Mouse (Mus musculus): Measurements from ENCODE around the gene Tln2. TPM values are rescaled to one million over a fixed set of nuclear protein-coding genes. Genes with fewer than 3 reads are reported as not detected.

Tln2 gene
- polyA plus RNA-seq, 1 experiment from 2014 or later: 5.0 TPM

DNA sequence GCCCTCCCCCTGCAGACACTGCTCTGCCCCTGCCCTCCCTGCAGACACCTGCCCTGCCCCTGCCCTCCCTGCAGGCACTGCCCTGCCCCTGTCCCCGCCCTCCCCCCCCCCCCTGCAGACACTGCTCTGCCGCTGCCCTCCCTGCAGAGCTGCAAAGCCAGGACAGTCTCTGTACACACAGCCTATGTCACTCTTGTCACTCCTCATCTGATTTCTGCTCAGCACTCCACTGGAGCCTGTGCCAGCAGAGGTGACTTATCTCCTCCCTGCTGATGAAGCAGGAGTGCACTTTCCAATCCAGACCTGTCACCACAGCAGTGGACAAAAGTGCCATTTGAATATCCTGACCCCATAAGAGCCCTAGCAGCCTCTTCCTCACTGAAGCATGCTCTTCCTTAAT is 118.0 kb downstream of the Tln2 start:
- H3K27me3 ChIP-seq: no peaks in the 10 kb centered on the region
- H3K9me3 ChIP-seq (replicated peaks): no peaks in the 10 kb centered on the region
- ATAC-seq (ENCODE audit: low read depth): no peak
- no peaks in the 10 kb centered on the region for H3K36me3 ChIP-seq
- H3K27ac ChIP-seq: no peak overlapping the region
- no peak overlapping the region for H3K4me2 ChIP-seq
- WGBS (ENCODE audit: insufficient replicate concordance): 50% methylated on average over 1 of the region's 2 CpGs
- H3K4me3 ChIP-seq (replicated peaks): no peak overlapping the region
- H3K4me1 ChIP-seq (replicated peaks): no peaks in the 10 kb centered on the region
- H3K9ac ChIP-seq: no peak overlapping the region
- no peak for DNase-seq

DNA sequence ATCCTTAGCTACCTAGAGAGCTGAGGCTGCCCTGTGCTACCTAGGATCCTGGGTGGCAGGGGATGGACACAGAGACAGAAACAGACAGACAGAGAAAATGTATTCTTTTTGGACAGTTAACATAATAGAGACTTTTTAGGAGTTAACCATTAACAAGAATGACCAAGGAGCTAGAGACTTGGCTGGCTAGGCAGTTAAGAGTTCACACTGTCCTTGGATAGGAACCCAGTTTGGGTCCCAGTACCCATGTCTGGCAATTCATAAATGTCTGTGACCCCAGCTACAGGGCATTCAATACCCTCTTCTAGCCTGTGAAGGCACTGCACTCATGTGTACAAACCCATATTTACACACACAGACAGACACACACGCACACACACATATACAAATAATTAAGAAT is 122.0 kb downstream of the Tln2 start:
- DNase-seq: no peak
- 62% methylated on average over 1 of the region's 1 CpGs for WGBS (ENCODE audit: insufficient replicate concordance)
- ATAC-seq (ENCODE audit: low read depth): no peak
- no peak overlapping the region for H3K4me3 ChIP-seq (replicated peaks)
- no peaks in the 10 kb centered on the region for H3K4me1 ChIP-seq (replicated peaks)
- H3K27me3 ChIP-seq: no peaks in the 10 kb centered on the region
- no peak overlapping the region for H3K9ac ChIP-seq
- H3K4me2 ChIP-seq: no peak overlapping the region
- H3K36me3 ChIP-seq: no peaks in the 10 kb centered on the region
- no peak overlapping the region for H3K27ac ChIP-seq
- no peaks in the 10 kb centered on the region for H3K9me3 ChIP-seq (replicated peaks)

DNA sequence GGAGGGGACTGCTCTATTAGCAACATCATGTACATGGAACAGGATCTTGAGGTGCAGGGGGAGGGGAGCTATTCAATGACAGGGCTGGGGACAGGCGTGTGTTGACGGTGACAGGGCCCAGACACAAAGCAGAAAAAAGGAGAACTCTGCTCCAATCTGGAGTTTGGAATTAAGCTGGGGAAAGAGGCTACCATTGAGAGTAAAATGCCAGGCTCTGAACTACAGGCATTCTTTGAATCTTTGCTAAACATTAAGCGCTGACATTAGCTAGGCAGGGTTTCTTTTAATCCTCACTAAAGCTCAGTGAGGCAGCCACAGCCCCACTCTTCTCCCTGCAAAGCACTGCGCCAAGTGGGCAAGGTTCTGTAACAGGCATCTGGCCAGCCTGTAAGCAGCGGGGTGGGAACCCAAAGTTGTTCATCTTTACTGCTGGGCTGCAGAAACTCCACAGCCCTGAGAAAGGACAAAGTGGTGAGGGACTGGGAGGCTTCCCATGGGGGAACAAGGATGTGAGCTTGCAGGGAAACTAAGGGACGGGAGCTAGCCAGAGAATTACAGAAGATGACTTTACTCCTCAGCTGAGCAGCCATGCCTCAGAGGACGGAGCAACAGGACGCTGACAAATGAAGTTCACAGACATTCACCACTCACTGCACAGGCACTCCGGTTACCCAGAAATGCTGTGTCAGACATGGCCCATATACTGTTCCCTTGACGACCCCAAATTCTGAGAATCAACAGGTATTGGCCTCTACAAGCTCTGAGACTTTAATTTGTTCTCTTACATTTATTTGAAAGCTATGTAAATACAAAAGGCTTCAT is 124.0 kb downstream of the Tln2 start:
- H3K27me3 ChIP-seq: no peaks in the 10 kb centered on the region
- no peak overlapping the region for H3K27ac ChIP-seq
- no peak overlapping the region for H3K4me2 ChIP-seq
- H3K9me3 ChIP-seq (replicated peaks): no peaks in the 10 kb centered on the region
- DNase-seq (no peak), ATAC-seq (ENCODE audit: low read depth) (no peak)
- H3K36me3 ChIP-seq: no peaks in the 10 kb centered on the region
- 55% methylated on average over 10 of the region's 10 CpGs for WGBS (ENCODE audit: insufficient replicate concordance)
- H3K4me1 ChIP-seq (replicated peaks): no peaks in the 10 kb centered on the region
- no peak overlapping the region for H3K9ac ChIP-seq
- H3K4me3 ChIP-seq (replicated peaks): no peak overlapping the region

DNA sequence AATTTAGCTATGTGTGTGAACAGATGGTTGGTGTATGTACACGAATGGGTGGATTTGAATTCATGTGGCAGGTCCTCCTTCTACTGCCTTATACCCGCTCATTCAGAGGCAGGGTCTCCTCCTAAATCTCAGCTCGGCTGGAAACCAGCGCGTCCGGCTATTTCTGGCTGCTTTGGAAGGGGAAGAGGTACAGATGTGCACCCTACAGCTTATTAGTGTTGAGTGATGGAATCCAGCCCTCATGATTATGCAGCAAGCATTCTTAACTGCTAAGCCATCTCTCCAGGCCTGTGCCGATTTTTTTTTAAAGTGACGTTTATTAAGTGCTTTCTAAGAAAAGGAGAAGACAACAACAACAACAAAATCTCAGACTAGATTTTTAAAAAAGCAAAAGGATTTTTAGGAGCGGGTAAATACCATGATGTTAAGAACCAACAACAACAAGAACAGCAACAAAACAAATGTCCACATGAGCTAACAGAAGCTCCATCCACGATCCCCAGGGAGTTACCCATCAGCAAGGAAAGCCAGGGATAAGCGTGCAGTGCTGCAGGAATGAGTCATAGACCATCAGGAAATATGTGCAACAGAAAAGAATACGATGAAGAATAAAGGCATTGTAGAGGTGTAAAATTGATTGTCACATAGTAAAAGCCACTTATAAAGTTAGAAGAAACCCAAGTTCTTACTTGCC is 130.2 kb downstream of the Tln2 start:
- Histone ChIP-seq H3K4me1 (replicated peaks) (no peaks in the 10 kb centered on the region), H3K4me3 (replicated peaks) (no peak overlapping the region), H3K27ac (no peak overlapping the region), H3K36me3 (no peaks in the 10 kb centered on the region), H3K4me2 (no peak overlapping the region), H3K9me3 (replicated peaks) (no peaks in the 10 kb centered on the region), H3K9ac (no peak overlapping the region), H3K27me3 (no peaks in the 10 kb centered on the region)
- DNase-seq (no peak), ATAC-seq (ENCODE audit: low read depth) (no peak)
- 72% methylated on average over 12 of the region's 12 CpGs for WGBS (ENCODE audit: insufficient replicate concordance)

DNA sequence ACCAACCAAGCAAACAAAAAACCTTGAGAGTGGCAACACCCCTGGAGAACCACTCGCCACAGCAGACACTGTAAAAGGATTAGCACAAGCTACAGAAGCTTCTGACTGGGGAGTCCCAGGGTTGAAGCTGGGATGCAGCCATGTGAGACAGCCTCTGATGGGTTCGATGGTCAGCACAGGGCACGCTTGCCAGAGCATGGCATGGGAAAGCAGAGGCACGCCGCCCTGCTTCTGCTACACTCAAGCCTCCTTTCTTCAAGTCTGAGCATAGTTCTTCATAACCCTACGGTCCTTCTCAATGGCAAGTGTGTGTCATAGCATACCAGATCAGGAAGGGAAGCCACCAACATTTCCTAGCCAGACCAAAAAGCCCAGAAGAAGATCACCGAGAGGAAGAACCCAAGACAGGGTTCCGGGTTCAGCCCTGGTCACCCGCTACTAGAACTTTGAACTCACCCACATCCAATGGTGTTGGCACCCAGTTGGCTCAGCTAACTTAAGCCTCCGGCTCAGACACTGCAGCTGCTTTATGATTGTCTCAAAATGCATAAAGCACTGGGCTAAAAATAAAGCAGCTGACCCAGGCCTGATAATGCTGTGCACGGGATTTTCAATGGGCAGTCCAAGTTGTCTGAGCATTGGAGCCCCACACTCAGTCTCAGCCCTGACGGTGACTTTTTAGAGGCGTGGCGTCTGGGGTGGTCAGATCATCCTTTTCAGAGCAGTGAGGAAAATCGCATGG is 131.0 kb downstream of the Tln2 start:
- DNase-seq (no peak), ATAC-seq (ENCODE audit: low read depth) (no peak)
- Histone ChIP-seq H3K9ac (no peak overlapping the region), H3K4me2 (no peak overlapping the region), H3K27ac (no peak overlapping the region), H3K27me3 (no peaks in the 10 kb centered on the region), H3K4me3 (replicated peaks) (no peak overlapping the region), H3K36me3 (no peaks in the 10 kb centered on the region), H3K9me3 (replicated peaks) (no peaks in the 10 kb centered on the region), H3K4me1 (replicated peaks) (no peaks in the 10 kb centered on the region)
- 65% methylated on average over 15 of the region's 15 CpGs for WGBS (ENCODE audit: insufficient replicate concordance)

DNA sequence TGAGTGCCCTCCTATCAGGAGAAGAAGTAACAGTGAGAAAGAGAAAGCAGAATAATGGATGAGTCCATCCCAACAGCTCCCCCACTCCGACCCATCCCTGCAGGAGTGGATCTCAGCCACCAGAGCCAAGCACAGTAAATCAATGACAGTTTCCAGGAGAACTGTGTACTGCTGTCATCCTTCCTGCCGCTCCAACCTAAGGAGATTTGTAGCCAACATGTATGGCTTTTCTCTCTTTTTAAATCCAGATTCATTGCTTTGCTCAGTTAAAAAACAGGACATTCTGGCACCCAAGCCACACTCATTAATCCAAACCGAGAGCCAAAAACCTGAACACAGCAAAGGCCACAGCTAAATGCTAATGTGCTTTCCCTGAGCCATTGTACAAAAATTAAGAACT is 133.2 kb downstream of the Tln2 start:
- Histone ChIP-seq H3K4me2 (no peak overlapping the region), H3K9ac (no peak overlapping the region), H3K4me1 (replicated peaks) (no peaks in the 10 kb centered on the region), H3K9me3 (replicated peaks) (no peaks in the 10 kb centered on the region), H3K27ac (no peak overlapping the region), H3K27me3 (no peaks in the 10 kb centered on the region), H3K4me3 (replicated peaks) (no peak overlapping the region), H3K36me3 (no peaks in the 10 kb centered on the region)
- WGBS (ENCODE audit: insufficient replicate concordance): 59% methylated on average over 3 of the region's 3 CpGs
- DNase-seq (no peak), ATAC-seq (ENCODE audit: low read depth) (no peak)

DNA sequence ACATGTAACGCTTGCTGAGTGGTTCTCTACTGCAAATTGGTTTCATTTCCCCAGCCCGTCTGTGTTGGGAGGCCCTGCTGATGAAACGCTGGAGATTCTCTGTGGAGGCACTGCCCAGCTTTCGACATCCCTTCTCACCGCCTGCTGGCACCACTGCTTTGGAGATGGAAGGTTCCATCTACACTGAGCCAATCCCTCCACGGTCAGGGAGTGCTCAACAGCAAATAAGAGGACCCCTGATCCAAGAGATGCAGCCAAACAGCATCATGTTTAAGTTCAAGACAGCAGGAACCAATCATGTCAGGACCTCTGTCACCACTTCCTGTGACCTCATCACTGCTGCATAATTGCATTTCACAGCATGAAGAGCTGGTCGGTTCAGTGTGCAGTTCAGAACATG is 135.4 kb downstream of the Tln2 start:
- no peak overlapping the region for H3K4me2 ChIP-seq
- no peak overlapping the region for H3K27ac ChIP-seq
- DNase-seq (no peak), ATAC-seq (ENCODE audit: low read depth) (no peak)
- H3K4me1 ChIP-seq (replicated peaks): no peaks in the 10 kb centered on the region
- no peaks in the 10 kb centered on the region for H3K9me3 ChIP-seq (replicated peaks)
- no peaks in the 10 kb centered on the region for H3K27me3 ChIP-seq
- no peak overlapping the region for H3K9ac ChIP-seq
- no peak overlapping the region for H3K4me3 ChIP-seq (replicated peaks)
- 59% methylated on average over 7 of the region's 7 CpGs for WGBS (ENCODE audit: insufficient replicate concordance)
- H3K36me3 ChIP-seq: no peaks in the 10 kb centered on the region

DNA sequence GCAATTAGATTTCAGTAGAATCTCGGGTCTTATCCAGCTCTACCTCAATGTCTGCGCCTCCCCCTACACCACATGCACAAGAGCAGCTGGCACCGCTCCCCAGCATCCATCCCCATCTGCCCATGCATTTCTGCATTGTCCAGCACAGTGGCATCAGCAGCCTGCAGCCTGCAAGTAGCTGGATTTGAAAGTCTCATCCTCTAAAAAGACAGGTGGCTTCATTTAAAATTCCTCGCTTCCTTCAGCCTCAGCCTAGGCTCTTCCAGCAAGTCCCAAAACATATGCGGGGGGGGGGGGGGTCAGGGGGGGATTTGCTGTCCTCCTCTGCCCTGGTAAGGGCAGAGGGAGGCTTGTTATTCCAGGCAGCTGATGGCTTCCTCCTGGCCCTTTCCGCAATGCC is 141.4 kb downstream of the Tln2 start:
- ATAC-seq (ENCODE audit: low read depth): no peak
- no peaks in the 10 kb centered on the region for H3K36me3 ChIP-seq
- 56% methylated on average over 6 of the region's 6 CpGs for WGBS (ENCODE audit: insufficient replicate concordance)
- no peak overlapping the region for H3K4me2 ChIP-seq
- H3K27me3 ChIP-seq: no peaks in the 10 kb centered on the region
- H3K9ac ChIP-seq: no peak overlapping the region
- H3K4me3 ChIP-seq (replicated peaks): no peak overlapping the region
- no peak for DNase-seq
- no peaks in the 10 kb centered on the region for H3K4me1 ChIP-seq (replicated peaks)
- no peaks in the 10 kb centered on the region for H3K9me3 ChIP-seq (replicated peaks)
- no peak overlapping the region for H3K27ac ChIP-seq

DNA sequence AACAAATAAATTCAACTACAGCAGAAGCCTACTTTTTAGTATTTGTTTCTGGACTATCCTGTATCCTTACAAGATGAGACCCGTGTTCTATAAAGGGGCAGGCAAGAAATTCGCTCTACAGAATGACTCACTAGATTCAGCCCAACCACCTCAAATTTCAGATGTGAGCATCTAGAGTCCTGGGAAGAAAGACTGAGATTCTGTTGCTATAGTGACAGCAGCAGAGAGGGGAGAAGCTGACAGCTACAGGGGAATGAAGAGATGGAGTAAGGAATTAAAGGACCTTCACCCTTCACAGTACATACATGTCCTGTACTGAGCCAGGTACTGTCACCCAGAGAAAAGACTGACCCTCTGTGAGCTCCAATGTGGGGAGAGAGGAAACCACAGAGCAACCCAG is 148.8 kb downstream of the Tln2 start:
- ATAC-seq (ENCODE audit: low read depth) (no peak), DNase-seq (no peak)
- H3K27ac ChIP-seq: no peak overlapping the region
- no peak overlapping the region for H3K9ac ChIP-seq
- H3K4me2 ChIP-seq: no peak overlapping the region
- WGBS (ENCODE audit: insufficient replicate concordance): 66% methylated on average over 2 of the region's 2 CpGs
- no peak overlapping the region for H3K4me3 ChIP-seq (replicated peaks)
- no peaks in the 10 kb centered on the region for H3K9me3 ChIP-seq (replicated peaks)
- H3K36me3 ChIP-seq: no peaks in the 10 kb centered on the region
- H3K4me1 ChIP-seq (replicated peaks): no peaks in the 10 kb centered on the region
- no peaks in the 10 kb centered on the region for H3K27me3 ChIP-seq

DNA sequence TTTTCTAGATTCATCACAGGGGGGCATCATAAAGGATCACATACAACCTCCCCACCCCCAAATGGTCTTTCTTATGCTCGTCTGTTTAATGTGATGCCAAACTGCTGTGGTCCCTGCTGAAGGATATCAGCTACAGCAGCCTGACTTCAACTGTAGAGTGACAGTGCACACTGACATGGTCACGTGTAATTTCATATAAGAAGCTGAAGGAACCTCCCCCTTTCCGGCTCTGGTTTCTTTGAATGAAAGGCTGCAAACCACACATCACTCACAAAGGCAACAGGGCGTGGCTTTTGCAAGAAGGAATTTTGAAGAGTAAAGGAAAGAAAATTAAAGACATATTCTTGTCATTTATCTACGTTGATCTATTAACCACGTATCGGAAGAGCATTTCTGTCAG is 154.8 kb downstream of the Tln2 start:
- Histone ChIP-seq H3K9me3 (replicated peaks) (no peaks in the 10 kb centered on the region), H3K27me3 (no peaks in the 10 kb centered on the region), H3K36me3 (no peaks in the 10 kb centered on the region), H3K4me2 (no peak overlapping the region), H3K4me3 (replicated peaks) (no peak overlapping the region), H3K4me1 (replicated peaks) (no peaks in the 10 kb centered on the region), H3K9ac (no peak overlapping the region), H3K27ac (no peak overlapping the region)
- 50% methylated on average over 7 of the region's 7 CpGs for WGBS (ENCODE audit: insufficient replicate concordance)
- no peak for DNase-seq
- no peak for ATAC-seq (ENCODE audit: low read depth)

DNA sequence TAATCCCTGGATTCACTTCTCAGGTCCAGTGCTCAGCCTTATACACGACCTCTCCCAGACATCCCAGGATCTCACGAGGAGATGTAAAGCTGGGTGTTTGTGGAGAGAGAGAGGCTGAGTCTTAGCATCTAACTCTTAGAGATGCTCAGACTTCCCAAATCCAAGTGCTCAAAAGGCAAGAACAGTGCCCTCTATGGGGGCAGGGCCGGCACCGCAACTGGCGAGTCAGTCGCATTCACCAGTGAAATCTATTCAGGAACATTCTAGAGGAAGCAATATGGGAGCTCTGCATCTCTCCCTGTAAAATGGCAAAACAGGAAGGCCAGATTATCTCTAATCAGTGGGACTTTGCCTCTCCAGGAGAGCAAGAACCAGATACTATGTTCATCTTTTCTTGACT is 159.9 kb downstream of the Tln2 start:
- ATAC-seq (ENCODE audit: low read depth) (no peak), DNase-seq (no peak)
- H3K4me3 ChIP-seq (replicated peaks): no peak overlapping the region
- 76% methylated on average over 6 of the region's 6 CpGs for WGBS (ENCODE audit: insufficient replicate concordance)
- no peaks in the 10 kb centered on the region for H3K27me3 ChIP-seq
- no peak overlapping the region for H3K27ac ChIP-seq
- no peaks in the 10 kb centered on the region for H3K36me3 ChIP-seq
- no peak overlapping the region for H3K4me2 ChIP-seq
- H3K9me3 ChIP-seq (replicated peaks): no peaks in the 10 kb centered on the region
- H3K4me1 ChIP-seq (replicated peaks): no peaks in the 10 kb centered on the region
- H3K9ac ChIP-seq: no peak overlapping the region

Measured in liver, embryonic 13.5 days (tissue).